Mouse (Mus musculus) liver, embryonic 11.5 days (tissue): ENCODE results near the gene Rab8b. TPM values are rescaled to one million over a fixed set of nuclear protein-coding genes. Genes with fewer than 3 reads are reported as not detected.

ENCODE experiments used
- ATAC-seq: fragments of 200-750 bp; cut with Nextera tagmentation; replicated peaks from 2 replicates; pipeline ENCODE4 v1.8.0; 2017; ENCODE audit warnings: moderate number of reproducible peaks, mild to moderate bottlenecking, moderate TSS enrichment, moderate library complexity; ENCODE audit not compliant: low FRiP score
- DNase-seq: peaks from one replicate; pipeline ENCODE4 v3.0.0-alpha.2; 2017; ENCODE audit warnings: low spot score
- H3K27ac ChIP-seq: fragments of 300-500 bp; sonication (generic); 2 replicates; pipeline ENCODE4 v1.5.1; 2014; ENCODE audit warnings: mild to moderate bottlenecking, low read depth, low read length, control low read depth
- H3K27me3 ChIP-seq: fragments of 300-500 bp; sonication (generic); replicated peaks from 2 replicates; pipeline ENCODE4 v1.6.1; 2014; ENCODE audit warnings: low read length, mixed read lengths; ENCODE audit not compliant: control insufficient read depth, insufficient read depth
- H3K36me3 ChIP-seq: fragments of 300-500 bp; sonication (generic); 2 replicates; pipeline ENCODE4 v1.6.1; 2014; ENCODE audit warnings: mild to moderate bottlenecking, low read length, moderate library complexity, mixed read lengths; ENCODE audit not compliant: control insufficient read depth, insufficient read depth
- H3K4me1 ChIP-seq: fragments of 300-500 bp; sonication (generic); replicated peaks from 2 replicates; pipeline ENCODE4 v1.6.1; 2014; ENCODE audit warnings: low read length, mixed read lengths; ENCODE audit not compliant: control insufficient read depth, insufficient read depth
- H3K4me2 ChIP-seq: fragments of 300-500 bp; sonication (generic); 2 replicates; pipeline ENCODE4 v1.6.1; 2014; ENCODE audit warnings: mild to moderate bottlenecking, control low read depth, moderate library complexity
- H3K4me3 ChIP-seq: fragments of 300-500 bp; sonication (generic); 2 replicates; pipeline ENCODE4 v1.5.1; 2014; ENCODE audit warnings: low read depth, low read length, control low read depth
- H3K9ac ChIP-seq: fragments of 300-500 bp; sonication (generic); 2 replicates; pipeline ENCODE4 v1.6.1; 2014; ENCODE audit warnings: low read depth, low read length, control low read depth
- H3K9me3 ChIP-seq: fragments of 300-500 bp; sonication (generic); 2 replicates; pipeline ENCODE4 v1.6.1; 2016; ENCODE audit warnings: low read length, inconsistent platforms, mixed read lengths; ENCODE audit not compliant: control insufficient read depth
- whole genome bisulfite sequencing: fragments of 180-500 bp; shearing (Covaris S2); extraction: QIAGEN DNeasy Blood & Tissue Kit; methylation state at CpG from one replicate; pipeline ENCODE4 v1.1.7; 2014; 5-methylcytosine and 5-hydroxymethylcytosine counted together
- polyA plus RNA-seq: library from polyadenylated mRNA; unstranded; fragments of >200 nt; fragmentation: Nextera tagmentation; extraction: Ambion mirVana; gene quantifications from 2 replicates; pipeline ENCODE4 v1.2.1, GENCODE M21; 2014

Gene Rab8b
- 43.1 and 44.3 TPM in 2 replicates for polyA plus RNA-seq

DNA sequence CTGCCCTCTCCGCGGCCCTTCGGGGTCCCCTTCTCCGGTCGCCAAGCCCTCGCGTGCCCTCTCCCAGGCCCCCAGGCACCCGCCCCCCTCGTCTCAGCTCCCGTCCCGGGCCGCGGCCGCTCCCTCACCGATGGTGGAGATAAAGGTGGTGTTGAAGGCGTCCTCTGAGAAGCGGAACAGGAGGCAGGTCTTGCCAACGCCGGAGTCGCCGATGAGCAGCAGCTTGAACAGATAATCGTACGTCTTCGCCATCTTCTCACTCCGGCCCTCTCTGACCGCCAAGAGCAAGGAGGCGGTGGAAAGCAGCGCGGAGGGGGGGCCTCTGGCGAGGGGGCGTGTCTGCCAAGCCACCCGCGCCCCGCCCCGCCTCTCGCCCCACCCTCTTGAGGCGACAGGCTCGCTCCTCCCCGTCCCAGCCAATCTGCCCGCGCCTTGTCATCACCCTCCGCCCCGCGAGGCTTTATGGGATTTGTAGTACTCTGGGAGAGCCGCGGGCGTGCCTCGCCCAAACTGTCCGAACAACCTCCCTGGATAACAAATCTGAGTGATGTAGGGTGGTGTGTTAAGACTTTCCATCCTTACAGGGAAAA, at the start of gene Rab8b:
Rab8b (minus strand) TSS at position 306 of the 590 bp plus-strand sequence.
- DNase-seq, result peak; percentile 97
- 1% methylated on average over 48 of the region's 49 CpGs for WGBS
- Histone ChIP-seq H3K9ac (peak within 1 kb of the TSS; percentile 96), H3K27ac (peak within 1 kb of the TSS; percentile 90), H3K36me3 (no peaks in the 10 kb centered on the region), H3K27me3 (no peaks in the 10 kb centered on the region), H3K9me3 (no peaks in the 10 kb centered on the region), H3K4me2 (peak within 1 kb of the TSS; percentile 94), H3K4me3 (peak within 1 kb of the TSS; percentile 96), H3K4me1 (peaks cover 37% of the 10 kb centered on the region)
- ATAC-seq, result peak; percentile 90

DNA sequence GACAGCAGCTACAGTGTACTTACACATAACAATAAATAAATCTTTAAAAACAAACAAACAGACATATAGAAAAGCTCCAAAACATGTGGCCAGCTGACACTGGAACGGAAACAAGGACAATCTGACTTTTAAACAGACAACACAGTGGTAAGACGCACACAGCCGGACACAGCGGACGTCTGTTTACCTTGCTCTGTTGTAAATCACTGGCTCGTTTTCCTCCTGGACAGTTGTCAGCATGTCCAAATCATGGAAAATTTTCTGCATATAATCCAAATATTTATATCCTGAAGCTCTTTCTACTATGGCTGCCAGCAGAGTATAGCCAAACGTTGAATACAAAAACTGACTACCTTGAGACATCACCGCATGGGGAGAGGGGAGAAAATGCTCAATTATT, 48.0 kb upstream of the Rab8b start:
- Histone ChIP-seq H3K4me2 (no peak overlapping the region), H3K36me3 (peaks cover 2% of the 10 kb centered on the region; the same call in 1 of the 2 replicates), H3K9me3 (no peaks in the 10 kb centered on the region), H3K4me1 (no peaks in the 10 kb centered on the region), H3K9ac (no peak overlapping the region), H3K27me3 (no peaks in the 10 kb centered on the region), H3K27ac (no peak overlapping the region), H3K4me3 (no peak overlapping the region)
- WGBS, result 88% methylated on average over 8 of the region's 8 CpGs
- ATAC-seq (no peak), DNase-seq (no peak)

GRCm38 (mm10) chr9:66961478-66961877, 42.0 kb upstream of the Rab8b start:
- Histone ChIP-seq H3K4me3 (no peak overlapping the region), H3K9me3 (no peaks in the 10 kb centered on the region), H3K4me1 (no peaks in the 10 kb centered on the region)

DNA sequence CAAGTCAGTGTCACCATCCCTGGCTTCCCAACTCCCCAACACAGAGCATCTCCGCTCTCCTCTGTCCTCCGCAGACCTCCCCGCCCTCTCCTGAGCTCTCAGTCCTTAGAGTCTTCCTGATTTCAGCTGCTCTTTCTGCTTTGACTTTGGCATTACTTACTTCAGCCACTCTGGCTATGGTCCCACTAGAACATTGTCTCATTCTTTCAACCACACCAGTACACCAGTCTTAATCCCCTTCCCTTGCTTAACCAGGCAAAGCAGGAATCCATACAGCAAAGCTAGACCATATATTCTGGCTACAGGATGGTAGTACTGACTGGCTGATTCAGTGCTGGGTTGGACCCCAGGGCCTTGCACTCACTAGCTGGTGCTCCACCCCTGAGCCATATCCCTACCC, 38.0 kb upstream of the Rab8b start:
- H3K9me3 ChIP-seq, result no peaks in the 10 kb centered on the region
- no peak for DNase-seq
- no peak overlapping the region for H3K4me2 ChIP-seq
- H3K36me3 ChIP-seq, result no peaks in the 10 kb centered on the region
- 86% methylated on average over 3 of the region's 3 CpGs for WGBS
- H3K27me3 ChIP-seq, result no peaks in the 10 kb centered on the region
- no peaks in the 10 kb centered on the region for H3K4me1 ChIP-seq
- H3K4me3 ChIP-seq, result no peak overlapping the region
- ATAC-seq, result no peak
- no peak overlapping the region for H3K27ac ChIP-seq
- no peak overlapping the region for H3K9ac ChIP-seq

More at GRCm38 (mm10) chr9:66961478-66961877, 42.0 kb upstream of the Rab8b start:
- Histone ChIP-seq H3K9ac (no peak overlapping the region), H3K27me3 (no peaks in the 10 kb centered on the region), H3K4me2 (no peak overlapping the region), H3K27ac (no peak overlapping the region), H3K36me3 (no peaks in the 10 kb centered on the region; the same call in 1 of the 2 replicates)
- 73% methylated on average over 3 of the region's 3 CpGs for WGBS
- ATAC-seq, result no peak
- DNase-seq, result no peak

GRCm38 (mm10) chr9:66952886-66953285, 33.4 kb upstream of the Rab8b start:
- WGBS, result 80% methylated on average over 2 of the region's 2 CpGs
- no peak for ATAC-seq
- H3K9me3 ChIP-seq, result no peaks in the 10 kb centered on the region

DNA sequence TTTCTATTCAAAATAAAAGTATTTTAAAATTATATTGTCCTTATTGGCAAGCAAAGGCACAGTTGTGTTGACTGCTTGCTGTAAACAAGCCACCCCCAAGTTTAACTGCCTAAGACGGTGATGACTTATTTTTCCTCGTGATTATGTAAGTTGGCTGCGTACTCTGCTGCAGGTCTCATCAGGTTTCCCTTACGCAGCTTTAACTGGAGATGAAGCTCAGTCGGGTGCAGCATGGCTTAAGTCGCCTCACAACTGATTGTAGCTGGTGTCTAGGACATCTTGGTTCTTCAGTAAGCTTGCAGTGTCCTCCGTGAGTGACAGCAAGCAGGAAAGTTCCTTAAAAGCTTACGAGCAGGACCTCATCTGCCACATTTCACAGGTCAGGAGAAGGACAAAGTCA, 32.8 kb upstream of the Rab8b start:
- no peak overlapping the region for H3K27ac ChIP-seq
- no peaks in the 10 kb centered on the region for H3K9me3 ChIP-seq
- no peak for DNase-seq
- no peak for ATAC-seq
- H3K27me3 ChIP-seq, result no peaks in the 10 kb centered on the region
- no peak overlapping the region for H3K9ac ChIP-seq
- no peak overlapping the region for H3K4me3 ChIP-seq
- H3K36me3 ChIP-seq, result peaks cover 2% of the 10 kb centered on the region; the same call in 1 of the 2 replicates
- 78% methylated on average over 8 of the region's 8 CpGs for WGBS
- H3K4me1 ChIP-seq, result no peaks in the 10 kb centered on the region
- no peak overlapping the region for H3K4me2 ChIP-seq

More at GRCm38 (mm10) chr9:66952886-66953285, 33.4 kb upstream of the Rab8b start:
- no peaks in the 10 kb centered on the region for H3K27me3 ChIP-seq
- H3K4me1 ChIP-seq, result no peaks in the 10 kb centered on the region
- peaks cover 2% of the 10 kb centered on the region; the same call in 1 of the 2 replicates for H3K36me3 ChIP-seq
- DNase-seq, result no peak
- H3K9ac ChIP-seq, result no peak overlapping the region
- no peak overlapping the region for H3K27ac ChIP-seq
- no peak overlapping the region for H3K4me3 ChIP-seq
- no peak overlapping the region for H3K4me2 ChIP-seq

- H3K36me3 ChIP-seq, result peaks cover 2% of the 10 kb centered on the region; the same call in 1 of the 2 replicates
- peaks cover 5% of the 10 kb centered on the region for H3K4me1 ChIP-seq
- no peaks in the 10 kb centered on the region for H3K27me3 ChIP-seq
- no peak for ATAC-seq
- H3K9ac ChIP-seq, result no peak overlapping the region
- no peak overlapping the region for H3K27ac ChIP-seq
- H3K4me3 ChIP-seq, result no peak overlapping the region
- no peak for DNase-seq
- no peak overlapping the region for H3K4me2 ChIP-seq
- 92% methylated on average over 2 of the region's 2 CpGs for WGBS
- no peaks in the 10 kb centered on the region for H3K9me3 ChIP-seq
Observed at GRCm38 (mm10) chr9:66948536-66948935, 29.0 kb upstream of the Rab8b start.

DNA sequence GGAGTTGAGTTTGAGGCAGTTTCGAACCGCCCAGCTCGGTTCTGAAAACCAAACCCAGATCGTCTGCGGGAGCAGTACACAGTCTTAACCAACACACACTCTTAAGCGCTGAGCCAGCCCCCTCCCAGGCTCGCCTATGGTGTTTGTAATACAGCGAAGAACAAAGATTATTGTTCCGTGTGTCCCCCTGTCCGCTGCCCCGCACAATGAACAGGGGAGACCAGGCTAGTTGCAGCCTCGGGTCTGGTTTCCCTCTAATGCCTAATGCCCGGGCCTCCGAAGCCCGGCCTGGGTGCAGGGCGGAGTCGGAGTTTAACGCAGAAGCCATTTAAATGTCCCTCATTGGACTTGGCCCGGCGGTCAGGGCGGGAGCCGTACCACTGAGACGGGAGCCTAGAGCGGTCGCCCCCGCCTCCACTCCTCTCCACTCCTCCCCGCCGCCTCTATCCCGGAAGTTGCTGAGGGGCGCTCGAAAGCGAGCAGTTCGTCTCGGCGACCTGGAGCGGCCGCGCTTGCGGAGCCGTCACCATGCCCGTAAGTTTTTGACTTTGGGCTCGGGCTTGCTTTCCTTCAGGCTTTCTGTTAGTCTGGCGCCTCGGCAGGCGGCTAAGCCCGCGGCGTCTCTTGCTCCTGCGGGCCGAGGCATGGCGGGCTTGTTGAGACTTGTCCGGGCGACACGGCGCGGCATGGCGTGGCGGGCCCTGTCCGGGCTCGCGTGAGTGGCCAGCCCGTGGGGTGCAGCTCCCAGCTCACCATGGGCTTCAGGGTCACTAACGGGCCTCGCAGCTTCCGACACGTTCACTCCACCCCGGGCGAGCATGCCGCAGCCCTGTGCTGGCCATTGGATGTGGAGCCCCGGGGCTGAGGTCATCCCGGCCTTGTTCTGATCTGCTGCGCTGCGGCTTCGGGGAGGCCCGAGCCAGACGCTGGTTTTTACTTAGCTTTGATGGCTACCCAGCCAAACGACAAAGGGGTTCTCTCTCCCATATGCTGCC, 26.5 kb upstream of the Rab8b start, which contains the start of gene Rps27l:
Rps27l (plus strand) TSS at position 440 of the 995 bp plus-strand sequence.
- Histone ChIP-seq H3K27ac (peak within 1 kb of the TSS; percentile 94), H3K4me3 (peak within 1 kb of the TSS; percentile 97), H3K9ac (peak within 1 kb of the TSS; percentile 96), H3K4me2 (peak within 1 kb of the TSS; percentile 91), H3K4me1 (peaks cover 5% of the 10 kb centered on the region), H3K9me3 (no peaks in the 10 kb centered on the region), H3K27me3 (no peaks in the 10 kb centered on the region), H3K36me3 (peaks cover 2% of the 10 kb centered on the region; the same call in 1 of the 2 replicates)
- under 1% methylated on average over 77 of the region's 77 CpGs for WGBS
- peak; percentile 95 for DNase-seq
- peak; percentile 99 for ATAC-seq
